In genomic region chr11:86545556-86545955, GRCm38 (mm10) we compare ENCODE assay signal across 9 mouse cellular contexts. TPM values are rescaled to one million over a fixed set of nuclear protein-coding genes. Genes with fewer than 3 reads are reported as not detected.
A peak's percentile ranks its signal among the peaks of the same experiment; 100 is the strongest.
DNase-seq lines count a peak whose midpoint lies in the region; ATAC-seq lines count a peak whose summit lies in the region.
"Had no signal": no experiment of that assay in that cellular context is flagged by ENCODE, and none has a peak within 500 bp of the region (broad histone marks: within the 10 kb centered on the region; RNA-seq: fewer than 3 reads in every experiment).

No protein-coding gene starts in this region.

- ATAC-seq in heart, embryonic 14.5 days (ENCODE audit: insufficient number of reproducible peaks, insufficient read depth, low FRiP score, low read depth), result no peak
- no peak for ATAC-seq in hindbrain, embryonic 11.5 days (ENCODE audit: low FRiP score)

- H3K4me2 ChIP-seq in heart, embryonic 14.5 days (ENCODE audit: low read length), result peak overlapping the region; percentile 81
- peak overlapping the region; percentile 39 for H3K4me2 ChIP-seq in hindbrain, embryonic 11.5 days (replicated peaks; ENCODE audit: low read depth, low read length)

- WGBS in heart, embryonic 14.5 days, result 76% methylated on average over 8 of the region's 8 CpGs
- whole genome bisulfite sequencing in hindbrain, embryonic 11.5 days, result 81% methylated on average over 8 of the region's 8 CpGs
- WGBS in midbrain, embryonic 10.5 days, result 82% methylated on average over 8 of the region's 8 CpGs

- no peak for DNase-seq in heart, adult 9 months (ENCODE audit: low spot score in 2 of 2)
- DNase-seq in MEL-GATA-1-ER (ENCODE audit: extremely low read depth, low read depth), result peak; percentile 36
- DNase-seq in hindbrain, embryonic 11.5 days (ENCODE audit: low spot score), result no peak
- DNase-seq in midbrain, embryonic 10.5 days (ENCODE audit: low spot score), result no peak
- DNase-seq in right cerebral cortex, postnatal 36 days (ENCODE audit: low spot score in 2 of 2), result no peak
- DNase-seq in left cerebral cortex, adult 11 months (ENCODE audit: low spot score), result no peak
- no peak for DNase-seq in urinary bladder, postnatal 4 days (ENCODE audit: low spot score in 2 of 2)
- DNase-seq: gastrocnemius, postnatal 25 days had no signal

- peak overlapping the region; percentile 77 for H3K9ac ChIP-seq in heart, embryonic 14.5 days (ENCODE audit: low read length)
- 0 out of 2 replicates have a peak overlapping the region, but pooled peaks have one; percentile 46 for H3K9ac ChIP-seq in hindbrain, embryonic 11.5 days (ENCODE audit: low read depth, low read length)

- H3K27me3 ChIP-seq in heart, embryonic 14.5 days (ENCODE audit: control insufficient read depth, insufficient read depth, low read length), result no peaks in the 10 kb centered on the region
- no peaks in the 10 kb centered on the region for H3K27me3 ChIP-seq in hindbrain, embryonic 11.5 days (ENCODE audit: control insufficient read depth, insufficient read depth, low read length)
- no peaks in the 10 kb centered on the region for H3K27me3 ChIP-seq in midbrain, embryonic 10.5 days (ENCODE audit: low read depth, poor library complexity, severe bottlenecking)

- peaks cover 12% of the 10 kb centered on the region for H3K36me3 ChIP-seq in heart, embryonic 14.5 days (ENCODE audit: control insufficient read depth, insufficient read depth, low read length)
- H3K36me3 ChIP-seq in hindbrain, embryonic 11.5 days (ENCODE audit: control insufficient read depth, insufficient read depth, low read length), result no peaks in the 10 kb centered on the region; the same call in 1 of the 2 replicates
- H3K36me3 ChIP-seq in midbrain, embryonic 10.5 days, result peaks cover 20% of the 10 kb centered on the region

- H3K4me3 ChIP-seq in heart, embryonic 14.5 days (ENCODE audit: control insufficient read depth in 1 of 2, insufficient read depth in 1 of 2, low read depth in 1 of 2, low read length in 2 of 2), result peak overlapping the region; percentile 75 to 83
- H3K4me3 ChIP-seq in hindbrain, embryonic 11.5 days (ENCODE audit: low read depth, low read length), result peak overlapping the region; percentile 78
- peak overlapping the region; percentile 100 for H3K4me3 ChIP-seq in midbrain, embryonic 10.5 days

- H3K27ac ChIP-seq in heart, embryonic 14.5 days (replicated peaks in 1 of 2; ENCODE audit: control insufficient read depth in 1 of 2, insufficient read depth in 1 of 2, low read depth in 2 of 2, low read length in 2 of 2), result peak overlapping the region; percentile 85 to 91; a peak in 3 of 4 replicates
- H3K27ac ChIP-seq in hindbrain, embryonic 11.5 days (ENCODE audit: low read depth, low read length), result no peak overlapping the region
- H3K27ac ChIP-seq in midbrain, embryonic 10.5 days (replicated peaks), result peak overlapping the region; percentile 95

- H3K9me3 ChIP-seq in heart, embryonic 14.5 days (ENCODE audit: control insufficient read depth, low read length), result no peaks in the 10 kb centered on the region
- H3K9me3 ChIP-seq in hindbrain, embryonic 11.5 days (ENCODE audit: control insufficient read depth, low read length), result no peaks in the 10 kb centered on the region
- H3K9me3 ChIP-seq in midbrain, embryonic 10.5 days (replicated peaks), result no peaks in the 10 kb centered on the region

- H3K4me1 ChIP-seq in heart, embryonic 14.5 days (ENCODE audit: control insufficient read depth in 2 of 2, insufficient read depth in 2 of 2, low read length in 2 of 2), result peaks cover 4 to 18% of the 10 kb centered on the region in 2 experiments
- no peaks in the 10 kb centered on the region for H3K4me1 ChIP-seq in hindbrain, embryonic 11.5 days (replicated peaks; ENCODE audit: control insufficient read depth, insufficient read depth, low read length)
- peaks cover 22% of the 10 kb centered on the region for H3K4me1 ChIP-seq in midbrain, embryonic 10.5 days

RNA-seq across cellular contexts. Expression of gene Tubd1, which starts 0.8 kb away (rescaled TPM):
- 12.0 and 13.2 TPM in 2 replicates for polyA plus RNA-seq in heart, embryonic 14.5 days (2014; fragmentation: Nextera tagmentation; extraction: Ambion mirVana)
- polyA plus RNA-seq in hindbrain, embryonic 11.5 days (2014; fragmentation: Nextera tagmentation; extraction: Ambion mirVana), result 13.5 and 17.2 TPM in 2 replicates
- polyA plus RNA-seq in midbrain, embryonic 10.5 days (2016; fragmentation: Nextera tagmentation; extraction: Ambion mirVana), result 13.0 and 14.8 TPM in 2 replicates

RNA-seq across cellular contexts. Expression of gene Rps6kb1, which starts 1.0 kb away (rescaled TPM):
- polyA plus RNA-seq in heart, embryonic 14.5 days (2014; fragmentation: Nextera tagmentation; extraction: Ambion mirVana), result 33.4 and 34.8 TPM in 2 replicates
- polyA plus RNA-seq in hindbrain, embryonic 11.5 days (2014; fragmentation: Nextera tagmentation; extraction: Ambion mirVana), result 56.4 and 57.8 TPM in 2 replicates
- 56.2 and 58.3 TPM in 2 replicates for polyA plus RNA-seq in midbrain, embryonic 10.5 days (2016; fragmentation: Nextera tagmentation; extraction: Ambion mirVana)
